Mouse (Mus musculus) thymus, adult 2 months (tissue): Measurements from ENCODE around the gene Psma4. TPM values are rescaled to one million over a fixed set of nuclear protein-coding genes. Genes with fewer than 3 reads are reported as not detected.

ENCODE experiments used
- DNase-seq: peaks from one replicate; pipeline ENCODE4 v3.0.0; 2021
- H3K27ac ChIP-seq: fragments of 200-500 bp; 2 replicates; pipeline ENCODE4 v1.5.1; 2012; ENCODE audit warnings: low read length, control low read depth; ENCODE audit not compliant: control insufficient read depth, insufficient read depth
- H3K27me3 ChIP-seq: fragments of 200-500 bp; 2 replicates; pipeline ENCODE4 v1.6.1; 2012; ENCODE audit warnings: mild to moderate bottlenecking, low read length, moderate library complexity, mixed read lengths; ENCODE audit not compliant: control insufficient read depth, insufficient read depth
- H3K36me3 ChIP-seq: fragments of 200-500 bp; 2 replicates; pipeline ENCODE4 v1.6.1; 2012; ENCODE audit warnings: mild to moderate bottlenecking, low read length, moderate library complexity; ENCODE audit not compliant: control insufficient read depth, insufficient read depth
- H3K4me1 ChIP-seq: fragments of 200-500 bp; replicated peaks from 2 replicates; pipeline ENCODE4 v1.6.1; 2012; ENCODE audit warnings: low read length; ENCODE audit not compliant: control insufficient read depth, insufficient read depth
- H3K4me3 ChIP-seq: fragments of 200-500 bp; 2 replicates; pipeline ENCODE4 v1.5.1; 2012; ENCODE audit warnings: mild to moderate bottlenecking, low read length, control low read depth, moderate library complexity; ENCODE audit not compliant: control insufficient read depth, insufficient read depth
- CTCF ChIP-seq: fragments of 200-500 bp; IDR thresholded peaks from 2 replicates; pipeline ENCODE4 v1.5.1; 2012; ENCODE audit warnings: mild to moderate bottlenecking, control low read depth, low read length, moderate library complexity, borderline replicate concordance; ENCODE audit not compliant: control insufficient read depth, poor library complexity, insufficient read depth; ENCODE audit errors: extremely low read depth
- POLR2A ChIP-seq: fragments of 200-500 bp; IDR thresholded peaks from 2 replicates; pipeline ENCODE4 v1.6.1; 2012; ENCODE audit warnings: mild to moderate bottlenecking, low read length, control low read depth, moderate library complexity; ENCODE audit not compliant: control insufficient read depth, poor library complexity, insufficient read depth; ENCODE audit errors: extremely low read depth
- WGBS: fragments of 180-500 bp; shearing (Covaris S2); methylation state at CpG from one replicate; pipeline ENCODE4 v1.1.7; 2018; 5-methylcytosine and 5-hydroxymethylcytosine counted together
- polyA plus RNA-seq: library from polyadenylated mRNA; depleted of rRNA; stranded (reverse); fragments of >200 nt; gene quantifications from 2 replicates; pipeline ENCODE4 v1.2.3, GENCODE M21; 2012

The Psma4 gene
- polyA plus RNA-seq, 1 experiment, result 92.4 TPM

- H3K4me3 ChIP-seq, result no peak overlapping the region
- no peaks in the 10 kb centered on the region for H3K36me3 ChIP-seq
- no peaks in the 10 kb centered on the region for H3K27me3 ChIP-seq
- peaks cover 6% of the 10 kb centered on the region for H3K4me1 ChIP-seq
- H3K27ac ChIP-seq, result no peak overlapping the region
- DNase-seq, result no peak
- WGBS, result 97% methylated on average over 5 of the region's 5 CpGs
- no peak for TF ChIP-seq CTCF
- no peak for TF ChIP-seq POLR2A
These were observed 31.8 kb upstream of the Psma4 start for GRCm38 (mm10) chr9:54918781-54919180.

DNA sequence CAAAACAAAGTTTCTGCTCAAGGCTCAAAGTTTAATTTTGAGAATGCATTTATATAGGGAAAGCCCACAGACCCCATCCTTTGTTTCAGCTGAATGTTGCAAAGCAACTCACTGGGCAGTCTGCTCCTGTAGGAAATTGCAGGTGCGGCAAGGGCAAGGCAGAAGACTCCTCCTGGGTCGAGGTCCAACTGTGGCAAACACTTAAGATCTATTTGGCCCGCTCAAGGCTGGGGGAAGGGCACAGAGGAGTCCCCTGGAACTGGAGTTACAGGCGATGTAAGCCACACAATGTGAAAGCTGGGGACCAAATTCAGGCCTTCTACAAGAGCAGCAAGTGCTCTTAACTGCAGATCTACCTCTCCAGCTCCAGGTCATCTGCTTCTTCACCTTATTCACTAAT, 30.6 kb upstream of the Psma4 start:
- Histone ChIP-seq H3K36me3 (no peaks in the 10 kb centered on the region), H3K4me3 (no peak overlapping the region), H3K4me1 (peaks cover 6% of the 10 kb centered on the region), H3K27me3 (no peaks in the 10 kb centered on the region), H3K27ac (no peak overlapping the region)
- no peak for DNase-seq
- 72% methylated on average over 4 of the region's 4 CpGs for WGBS
- TF ChIP-seq CTCF (no peak), POLR2A (no peak)

GRCm38 (mm10) chr9:54930741-54931140, 19.8 kb upstream of the Psma4 start:
- Histone ChIP-seq H3K27ac (no peak overlapping the region), H3K27me3 (no peaks in the 10 kb centered on the region), H3K4me3 (no peak overlapping the region), H3K4me1 (no peaks in the 10 kb centered on the region), H3K36me3 (no peaks in the 10 kb centered on the region)
- WGBS, result 90% methylated on average over 1 of the region's 1 CpGs
- TF ChIP-seq CTCF (no peak), POLR2A (no peak)
- no peak for DNase-seq

GRCm38 (mm10) chr9:54931765-54932164, 18.8 kb upstream of the Psma4 start:
- no peak overlapping the region for H3K4me3 ChIP-seq
- no peaks in the 10 kb centered on the region for H3K4me1 ChIP-seq
- TF ChIP-seq POLR2A, result no peak
- no peak for TF ChIP-seq CTCF
- 29% methylated on average over 1 of the region's 1 CpGs for WGBS
- H3K27me3 ChIP-seq, result no peaks in the 10 kb centered on the region
- no peak for DNase-seq
- H3K27ac ChIP-seq, result no peak overlapping the region
- H3K36me3 ChIP-seq, result no peaks in the 10 kb centered on the region

GRCm38 (mm10) chr9:54932379-54932778, 18.2 kb upstream of the Psma4 start:
- WGBS, result 91% methylated on average over 2 of the region's 2 CpGs
- Histone ChIP-seq H3K36me3 (no peaks in the 10 kb centered on the region), H3K4me1 (no peaks in the 10 kb centered on the region), H3K27ac (no peak overlapping the region), H3K4me3 (no peak overlapping the region), H3K27me3 (no peaks in the 10 kb centered on the region)
- no peak for DNase-seq
- no peak for TF ChIP-seq CTCF
- no peak for TF ChIP-seq POLR2A

GRCm38 (mm10) chr9:54942071-54942470, 8.5 kb upstream of the Psma4 start:
- no peak overlapping the region for H3K27ac ChIP-seq
- H3K4me3 ChIP-seq, result no peak overlapping the region
- no peaks in the 10 kb centered on the region for H3K27me3 ChIP-seq
- no peak for DNase-seq
- no peaks in the 10 kb centered on the region for H3K36me3 ChIP-seq
- WGBS, result 97% methylated on average over 4 of the region's 4 CpGs
- no peak for TF ChIP-seq POLR2A
- no peak for TF ChIP-seq CTCF
- H3K4me1 ChIP-seq, result no peaks in the 10 kb centered on the region

GRCm38 (mm10) chr9:54944467-54944866, 6.1 kb upstream of the Psma4 start:
- TF ChIP-seq POLR2A (no peak), CTCF (no peak)
- no peaks in the 10 kb centered on the region for H3K36me3 ChIP-seq
- no peaks in the 10 kb centered on the region for H3K27me3 ChIP-seq
- no peak for DNase-seq
- no peak overlapping the region for H3K4me3 ChIP-seq
- no peak overlapping the region for H3K27ac ChIP-seq
- no peaks in the 10 kb centered on the region for H3K4me1 ChIP-seq
- 75% methylated on average over 2 of the region's 2 CpGs for WGBS
